Mouse (Mus musculus): ENCODE results near the gene Pitpnb. TPM values are rescaled to one million over a fixed set of nuclear protein-coding genes. Genes with fewer than 3 reads are reported as not detected.

Gene Pitpnb
- total and polyA plus RNA-seq, 2 experiments from 2014 or later: 9.4 to 78.9 TPM

GRCm38 (mm10) chr5:111394198-111395053, 63.9 kb downstream of the Pitpnb start:
- Histone ChIP-seq H3K36me3 (ENCODE audit: insufficient read depth, low read length) (no peaks in the 10 kb centered on the region), H3K27ac (ENCODE audit: low read depth, low read length) (no peak overlapping the region), H3K27me3 (ENCODE audit: insufficient read depth, low read length) (no peaks in the 10 kb centered on the region), H3K4me3 (ENCODE audit: low read depth, low read length) (no peak overlapping the region), H3K4me1 (ENCODE audit: insufficient read depth, low read length) (peaks cover 17% of the 10 kb centered on the region), H3K9me3 (ENCODE audit: low read length) (no peaks in the 10 kb centered on the region), H3K9ac (replicated peaks; ENCODE audit: low read length, poor library complexity, severe bottlenecking) (peak overlapping the region; percentile 13; the same call in 1 of the 2 replicates), H3K4me2 (ENCODE audit: low read depth, low read length, poor library complexity, severe bottlenecking) (peak overlapping the region; percentile 41)
- DNase-seq (ENCODE audit: low spot score) (peak; percentile 53), ATAC-seq (ENCODE audit: low FRiP score) (no peak)
- TF ChIP-seq CTCF (IDR thresholded peaks at IDR 0.05): no peak
- WGBS: 11% methylated on average over 15 of the region's 15 CpGs

GRCm38 (mm10) chr5:111395771-111396170, 65.2 kb downstream of the Pitpnb start:
- Histone ChIP-seq H3K9ac (replicated peaks; ENCODE audit: low read length, poor library complexity, severe bottlenecking) (no peak overlapping the region), H3K4me1 (ENCODE audit: insufficient read depth, low read length) (peaks cover 17% of the 10 kb centered on the region), H3K27me3 (ENCODE audit: insufficient read depth, low read length) (no peaks in the 10 kb centered on the region), H3K4me2 (ENCODE audit: low read depth, low read length, poor library complexity, severe bottlenecking) (no peak overlapping the region), H3K27ac (ENCODE audit: low read depth, low read length) (no peak overlapping the region), H3K4me3 (ENCODE audit: low read depth, low read length) (no peak overlapping the region), H3K36me3 (ENCODE audit: insufficient read depth, low read length) (no peaks in the 10 kb centered on the region), H3K9me3 (ENCODE audit: low read length) (no peaks in the 10 kb centered on the region)
- ATAC-seq (ENCODE audit: low FRiP score): no peak
- TF ChIP-seq CTCF (IDR thresholded peaks at IDR 0.05): no peak
- WGBS: 61% methylated on average over 10 of the region's 10 CpGs
- no peak for DNase-seq (ENCODE audit: low spot score)

GRCm38 (mm10) chr5:111396199-111396598, 65.6 kb downstream of the Pitpnb start:
- Histone ChIP-seq H3K36me3 (ENCODE audit: insufficient read depth, low read length) (no peaks in the 10 kb centered on the region), H3K27ac (ENCODE audit: low read depth, low read length) (no peak overlapping the region), H3K9me3 (ENCODE audit: low read length) (no peaks in the 10 kb centered on the region), H3K4me3 (ENCODE audit: low read depth, low read length) (no peak overlapping the region), H3K4me2 (ENCODE audit: low read depth, low read length, poor library complexity, severe bottlenecking) (no peak overlapping the region), H3K27me3 (ENCODE audit: insufficient read depth, low read length) (no peaks in the 10 kb centered on the region), H3K9ac (replicated peaks; ENCODE audit: low read length, poor library complexity, severe bottlenecking) (no peak overlapping the region), H3K4me1 (ENCODE audit: insufficient read depth, low read length) (peaks cover 17% of the 10 kb centered on the region)
- peak; percentile 30; the same call in 1 of the 2 replicates for TF ChIP-seq CTCF (IDR thresholded peaks at IDR 0.05)
- ATAC-seq (ENCODE audit: low FRiP score) (no peak), DNase-seq (ENCODE audit: low spot score) (no peak)
- WGBS: 85% methylated on average over 4 of the region's 4 CpGs

- 64% methylated on average over 4 of the region's 4 CpGs for WGBS
- DNase-seq (ENCODE audit: low spot score): no peak
- H3K4me1 ChIP-seq (ENCODE audit: insufficient read depth, low read length): peaks cover 10% of the 10 kb centered on the region
- H3K4me3 ChIP-seq (ENCODE audit: low read depth, low read length): no peak overlapping the region
- no peak for ATAC-seq (ENCODE audit: low FRiP score)
- H3K9ac ChIP-seq (replicated peaks; ENCODE audit: low read length, poor library complexity, severe bottlenecking): no peak overlapping the region
- no peak for TF ChIP-seq CTCF (IDR thresholded peaks at IDR 0.05)
- H3K27me3 ChIP-seq (ENCODE audit: insufficient read depth, low read length): no peaks in the 10 kb centered on the region
- H3K9me3 ChIP-seq (ENCODE audit: low read length): no peaks in the 10 kb centered on the region
- no peak overlapping the region for H3K4me2 ChIP-seq (ENCODE audit: low read depth, low read length, poor library complexity, severe bottlenecking)
- H3K36me3 ChIP-seq (ENCODE audit: insufficient read depth, low read length): no peaks in the 10 kb centered on the region
- no peak overlapping the region for H3K27ac ChIP-seq (ENCODE audit: low read depth, low read length)
Observed at GRCm38 (mm10) chr5:111398471-111398870, 67.9 kb downstream of the Pitpnb start.

GRCm38 (mm10) chr5:111399271-111399670, 68.7 kb downstream of the Pitpnb start:
- Histone ChIP-seq H3K4me2 (ENCODE audit: low read depth, low read length, poor library complexity, severe bottlenecking) (no peak overlapping the region), H3K27me3 (ENCODE audit: insufficient read depth, low read length) (no peaks in the 10 kb centered on the region), H3K27ac (ENCODE audit: low read depth, low read length) (no peak overlapping the region), H3K4me1 (ENCODE audit: insufficient read depth, low read length) (peaks cover 9% of the 10 kb centered on the region), H3K9ac (replicated peaks; ENCODE audit: low read length, poor library complexity, severe bottlenecking) (no peak overlapping the region), H3K9me3 (ENCODE audit: low read length) (no peaks in the 10 kb centered on the region), H3K4me3 (ENCODE audit: low read depth, low read length) (no peak overlapping the region), H3K36me3 (ENCODE audit: insufficient read depth, low read length) (no peaks in the 10 kb centered on the region)
- 84% methylated on average over 4 of the region's 4 CpGs for WGBS
- no peak for TF ChIP-seq CTCF (IDR thresholded peaks at IDR 0.05)
- ATAC-seq (ENCODE audit: low FRiP score) (no peak), DNase-seq (ENCODE audit: low spot score) (no peak)

GRCm38 (mm10) chr5:111401879-111402650, 71.5 kb downstream of the Pitpnb start:
- ATAC-seq (ENCODE audit: low FRiP score) (no peak), DNase-seq (ENCODE audit: low spot score) (no peak)
- WGBS: 68% methylated on average over 19 of the region's 19 CpGs

More at GRCm38 (mm10) chr5:111401879-111402650, 71.5 kb downstream of the Pitpnb start:
- H3K9me3 ChIP-seq (ENCODE audit: low read length): no peaks in the 10 kb centered on the region
- no peak overlapping the region for H3K4me3 ChIP-seq (ENCODE audit: low read depth, low read length)
- H3K4me2 ChIP-seq (ENCODE audit: low read depth, low read length, poor library complexity, severe bottlenecking): no peak overlapping the region
- H3K27me3 ChIP-seq (ENCODE audit: insufficient read depth, low read length): no peaks in the 10 kb centered on the region
- H3K9ac ChIP-seq (replicated peaks; ENCODE audit: low read length, poor library complexity, severe bottlenecking): no peak overlapping the region
- H3K36me3 ChIP-seq (ENCODE audit: insufficient read depth, low read length): no peaks in the 10 kb centered on the region
- no peak overlapping the region for H3K27ac ChIP-seq (ENCODE audit: low read depth, low read length)
- TF ChIP-seq CTCF (IDR thresholded peaks at IDR 0.05): no peak
- no peaks in the 10 kb centered on the region for H3K4me1 ChIP-seq (ENCODE audit: insufficient read depth, low read length)
